Mouse (Mus musculus): ENCODE measurements around the gene Eml2.

GRCm38 (mm10) chr7:19245083-19245482, 68.9 kb downstream of the Eml2 start:
- TF ChIP-seq GATA1 (IDR thresholded peaks at IDR 0.05; ENCODE audit: low read length) = no peak
- no peak for TF ChIP-seq TAL1 (IDR thresholded peaks at IDR 0.05; ENCODE audit: low read length)
